Mouse (Mus musculus): ENCODE measurements around the gene Ankrd12.

GRCm38 (mm10) chr17:65962263-65962662 lies 114.6 kb downstream of the Ankrd12 start:
- TF ChIP-seq CTCF (conservative IDR thresholded peaks at IDR 0.05; ENCODE audit: low read length), result no peak
- no peak for TF ChIP-seq NANOG (IDR thresholded peaks at IDR 0.05; ENCODE audit: borderline replicate concordance, low read length)

Data from E14TG2a.4 (cell line).